Mouse (Mus musculus) retina, adult 2 months (tissue): ENCODE results near the gene Zfp619.
"Not testable (repeated sequence)": the region's sequence is repeated elsewhere in the genome, so short reads cannot be mapped to it uniquely, and the experiment has no call there.

Experiments used
- DNase-seq: peaks from one replicate; pipeline ENCODE4 v3.0.0-alpha.2; 2012; ENCODE audit warnings: low read depth, low spot score

Zfp619 gene

GRCm38 (mm10) chr7:39588471-39589041 lies 71.0 kb downstream of the Zfp619 start:
- DNase-seq, result not testable (repeated sequence)

- not testable (repeated sequence) for DNase-seq
Measured at GRCm38 (mm10) chr7:39589044-39589443, 71.5 kb downstream of the Zfp619 start.
